Mouse (Mus musculus) MEL (cell line): ENCODE data around the gene Bcas3. TPM values are rescaled to one million over a fixed set of nuclear protein-coding genes. Genes with fewer than 3 reads are reported as not detected.

Experiments
- DNase-seq: peaks from one replicate; pipeline ENCODE4 v3.0.0; 2011; ENCODE audit warnings: low read depth, low spot score
- H3K27ac ChIP-seq: 2 replicates; pipeline ENCODE4 v1.5.1; 2012; ENCODE audit warnings: low read depth, mild to moderate bottlenecking, control low read depth, low read length, moderate library complexity; ENCODE audit not compliant: control insufficient read depth
- H3K27me3 ChIP-seq, 2 experiments: fragments of 150-350 bp in 1 of 2; sonication (generic) in 1 of 2; 2 replicates each; pipeline ENCODE4 v1.6.1; 2012; ENCODE audit warnings: low read length in 2 of 2, mild to moderate bottlenecking in 2 of 2, improper control_type of control experiment in 1 of 2, moderate library complexity in 1 of 2; ENCODE audit not compliant: insufficient read depth in 2 of 2, control insufficient read depth in 1 of 2
- H3K36me3 ChIP-seq, 2 experiments: 2 replicates each; pipeline ENCODE4 v1.6.1; 2012 to 2014; ENCODE audit warnings: low read length in 2 of 2, improper control_type of control experiment in 1 of 2, inconsistent platforms in 1 of 2, mild to moderate bottlenecking in 1 of 2; ENCODE audit not compliant: insufficient read depth in 2 of 2, control insufficient read depth in 1 of 2
- H3K4me1 ChIP-seq, 2 experiments: fragments of 150-350 bp in 1 of 2; sonication (generic) in 1 of 2; 2 replicates each; pipeline ENCODE4 v1.6.1; 2012; ENCODE audit warnings: low read length in 2 of 2, improper control_type of control experiment in 1 of 2, mild to moderate bottlenecking in 1 of 2; ENCODE audit not compliant: insufficient read depth in 2 of 2, control insufficient read depth in 1 of 2
- H3K4me3 ChIP-seq, 2 experiments: fragments of 150-350 bp in 1 of 2; sonication (generic) in 1 of 2; 2 replicates each; pipeline ENCODE4 v1.5.1; 2012; ENCODE audit warnings: low read depth in 2 of 2, low read length in 2 of 2, mild to moderate bottlenecking in 2 of 2, moderate library complexity in 2 of 2, control low read depth in 1 of 2, improper control_type of control experiment in 1 of 2; ENCODE audit not compliant: control insufficient read depth in 1 of 2, insufficient read depth in 1 of 2
- H3K79me2 ChIP-seq: 2 replicates; pipeline ENCODE4 v1.6.1; 2012; ENCODE audit warnings: mild to moderate bottlenecking, low read length, moderate library complexity; ENCODE audit not compliant: control insufficient read depth, poor library complexity, insufficient read depth
- H3K9ac ChIP-seq: 2 replicates; pipeline ENCODE4 v1.6.1; 2012; ENCODE audit warnings: low read depth, mild to moderate bottlenecking, control low read depth, low read length, moderate library complexity; ENCODE audit not compliant: control insufficient read depth, poor library complexity, severe bottlenecking
- H3K9me3 ChIP-seq: fragments of 150-350 bp; sonication (generic); replicated peaks from 2 replicates; pipeline ENCODE4 v1.6.1; 2012; ENCODE audit warnings: mild to moderate bottlenecking, low read length, improper control_type of control experiment, moderate library complexity; ENCODE audit not compliant: insufficient read depth
- CTCF ChIP-seq, 3 experiments: IDR thresholded peaks in 2 of 3; conservative IDR thresholded peaks in 1 of 3; 2 replicates each; pipeline ENCODE4 v1.5.1; 2011 to 2012; ENCODE audit warnings: low read length in 3 of 3, low read depth in 2 of 3, mild to moderate bottlenecking in 2 of 3, improper control_type of control experiment in 1 of 3, inconsistent platforms in 1 of 3, mixed read lengths in 1 of 3, moderate library complexity in 1 of 3; ENCODE audit not compliant: control insufficient read depth in 1 of 3, insufficient read depth in 1 of 3, poor library complexity in 1 of 3, severe bottlenecking in 1 of 3
- E2F4 ChIP-seq: IDR thresholded peaks from 2 replicates; pipeline ENCODE4 v1.6.1; 2011; ENCODE audit warnings: low read depth, low read length, improper control_type of control experiment, borderline replicate concordance
- EP300 ChIP-seq, 2 experiments: IDR thresholded peaks; 2 replicates each; pipeline ENCODE4 v1.6.1; 2011; ENCODE audit warnings: improper control_type of control experiment in 2 of 2, low read length in 2 of 2, low read depth in 1 of 2, mild to moderate bottlenecking in 1 of 2
- ETS1 ChIP-seq: IDR thresholded peaks from 2 replicates; pipeline ENCODE4 v1.6.1; 2012; ENCODE audit warnings: low read depth, mild to moderate bottlenecking, inconsistent platforms, low read length, improper control_type of control experiment, moderate library complexity
- GABPA ChIP-seq: IDR thresholded peaks from 2 replicates; pipeline ENCODE4 v1.6.1; 2012; ENCODE audit warnings: low read depth, mild to moderate bottlenecking, inconsistent platforms, low read length, improper control_type of control experiment, moderate library complexity
- GATA1 ChIP-seq: IDR thresholded peaks from 2 replicates; pipeline ENCODE4 v1.6.1; 2011; ENCODE audit warnings: low read depth, low read length, improper control_type of control experiment
- HCFC1 ChIP-seq: IDR thresholded peaks from 2 replicates; pipeline ENCODE4 v1.6.1; 2012; ENCODE audit warnings: low read depth, mild to moderate bottlenecking, inconsistent platforms, low read length, improper control_type of control experiment, moderate library complexity
- JUND ChIP-seq: IDR thresholded peaks from 2 replicates; pipeline ENCODE4 v1.6.1; 2011; ENCODE audit warnings: low read depth, mild to moderate bottlenecking, improper control_type of control experiment, low read length
- KAT2A ChIP-seq: conservative IDR thresholded peaks from 2 replicates; pipeline ENCODE4 v1.6.1; 2012; ENCODE audit warnings: low read depth, low read length, improper control_type of control experiment, inconsistent platforms
- MAFK ChIP-seq: IDR thresholded peaks from 2 replicates; pipeline ENCODE4 v1.6.1; 2011; ENCODE audit warnings: low read depth, mild to moderate bottlenecking, low read length, improper control_type of control experiment, borderline replicate concordance
- MAZ ChIP-seq: IDR thresholded peaks from 2 replicates; pipeline ENCODE4 v1.6.1; 2012; ENCODE audit warnings: low read depth, mild to moderate bottlenecking, inconsistent platforms, low read length, improper control_type of control experiment
- MXI1 ChIP-seq: IDR thresholded peaks from 2 replicates; pipeline ENCODE4 v1.6.1; 2011; ENCODE audit warnings: mild to moderate bottlenecking, low read depth, low read length, improper control_type of control experiment
- MYB ChIP-seq: IDR thresholded peaks from 2 replicates; pipeline ENCODE4 v1.6.1; 2011; ENCODE audit warnings: mild to moderate bottlenecking, low read depth, low read length, improper control_type of control experiment
- MYC ChIP-seq: IDR thresholded peaks from 2 replicates; pipeline ENCODE4 v1.6.1; 2011; ENCODE audit warnings: low read depth, mild to moderate bottlenecking, low read length, improper control_type of control experiment, moderate library complexity
- NRF1 ChIP-seq: IDR thresholded peaks from 2 replicates; pipeline ENCODE4 v1.6.1; 2014; ENCODE audit warnings: low read depth, mild to moderate bottlenecking, inconsistent platforms, low read length, improper control_type of control experiment, moderate library complexity; ENCODE audit not compliant: poor library complexity, insufficient read depth, severe bottlenecking
- POLR2A ChIP-seq, 2 experiments: IDR thresholded peaks; 2 replicates each; pipeline ENCODE4 v1.6.1; 2011 to 2012; ENCODE audit warnings: low read length in 2 of 2, mild to moderate bottlenecking in 2 of 2, control low read depth in 1 of 2, improper control_type of control experiment in 1 of 2, low read depth in 1 of 2, moderate library complexity in 1 of 2; ENCODE audit not compliant: control insufficient read depth in 1 of 2, insufficient read depth in 1 of 2, poor library complexity in 1 of 2
- POLR2AphosphoS5 ChIP-seq: IDR thresholded peaks from 2 replicates; pipeline ENCODE4 v1.6.1; 2012; ENCODE audit warnings: low read depth, borderline replicate concordance, mild to moderate bottlenecking, inconsistent platforms, low read length, moderate library complexity, mixed read lengths
- TAL1 ChIP-seq: IDR thresholded peaks from 2 replicates; pipeline ENCODE4 v1.6.1; 2012; ENCODE audit warnings: mild to moderate bottlenecking, inconsistent platforms, low read length, moderate library complexity, mixed read lengths
- ZC3H11A ChIP-seq: IDR thresholded peaks from 2 replicates; pipeline ENCODE4 v1.6.1; 2012; ENCODE audit warnings: low read depth, mild to moderate bottlenecking, inconsistent platforms, low read length, improper control_type of control experiment
- ZMIZ1 ChIP-seq: IDR thresholded peaks from 2 replicates; pipeline ENCODE4 v1.6.1; 2012; ENCODE audit warnings: low read depth, mild to moderate bottlenecking, inconsistent platforms, low read length, improper control_type of control experiment, moderate library complexity
- polyA plus RNA-seq, 2 experiments: library from polyadenylated mRNA; stranded (reverse) in 1 of 2; unstranded in 1 of 2; fragments of >175 nt in 1 of 2; fragments of >200 nt in 1 of 2; gene quantifications; 2 replicates each; pipeline versions ENCODE4 v1.2.1 to v1.2.4; 2012; ENCODE audit warnings: low replicate concordance in 2 of 2, low read depth in 1 of 2; ENCODE audit not compliant: insufficient read length in 2 of 2, insufficient read depth in 1 of 2, missing spikeins in 1 of 2
- total RNA-seq: library from RNA; depleted of rRNA; stranded (reverse); fragments of 300-350 nt; gene quantifications from 2 replicates; pipeline ENCODE4 v1.2.3, GENCODE M21; 2012

Gene Bcas3
- total and polyA plus RNA-seq, 3 experiments: 8.6 to 14.7 TPM; not detected in 1

- no peaks in the 10 kb centered on the region for H3K79me2 ChIP-seq
- H3K4me3 ChIP-seq: no peak overlapping the region
- no peak for DNase-seq
- no peaks in the 10 kb centered on the region for H3K27me3 ChIP-seq
- no peak overlapping the region for H3K9ac ChIP-seq
- no peaks in the 10 kb centered on the region for H3K4me1 ChIP-seq
- no peaks in the 10 kb centered on the region for H3K9me3 ChIP-seq
- TF ChIP-seq E2F4: no peak
- no peak for TF ChIP-seq MYC
- TF ChIP-seq ZMIZ1: no peak
- no peak for TF ChIP-seq ETS1
- no peak for TF ChIP-seq HCFC1
- TF ChIP-seq MAZ: no peak
- no peak for TF ChIP-seq POLR2A (IDR thresholded peaks at IDR 0.05; ENCODE audit: control insufficient read depth in 1 of 2, insufficient read depth in 1 of 2, low read depth in 1 of 2, low read length in 2 of 2, poor library complexity in 1 of 2)
- no peak for TF ChIP-seq NRF1
- TF ChIP-seq GABPA: no peak
- TF ChIP-seq MAFK: no peak
- TF ChIP-seq GATA1: no peak
- TF ChIP-seq EP300 (IDR thresholded peaks at IDR 0.05; ENCODE audit: low read depth in 1 of 2, low read length in 2 of 2): no peak
- no peak for TF ChIP-seq JUND
- TF ChIP-seq ZC3H11A: no peak
- TF ChIP-seq POLR2AphosphoS5: no peak
- TF ChIP-seq KAT2A: no peak
- no peak for TF ChIP-seq MYB
- TF ChIP-seq MXI1: no peak
- TF ChIP-seq CTCF (IDR thresholded peaks at IDR 0.05 in 2 of 3, conservative IDR thresholded peaks at IDR 0.05 in 1 of 3; ENCODE audit: control insufficient read depth in 1 of 3, insufficient read depth in 1 of 3, low read depth in 2 of 3, low read length in 3 of 3, poor library complexity in 1 of 3, severe bottlenecking in 1 of 3): no peak
- no peak overlapping the region for H3K27ac ChIP-seq
- no peaks in the 10 kb centered on the region for H3K36me3 ChIP-seq
Measured at GRCm38 (mm10) chr11:85758891-85759290, 405.9 kb downstream of the Bcas3 start.

- no peak for TF ChIP-seq TAL1
- Histone ChIP-seq H3K9me3 (no peaks in the 10 kb centered on the region), H3K79me2 (no peaks in the 10 kb centered on the region), H3K36me3 (no peaks in the 10 kb centered on the region), H3K4me1 (no peaks in the 10 kb centered on the region), H3K4me3 (no peak overlapping the region), H3K9ac (no peak overlapping the region), H3K27me3 (no peaks in the 10 kb centered on the region), H3K27ac (no peak overlapping the region)
- DNase-seq: no peak
Measured at GRCm38 (mm10) chr11:85759634-85760439, 406.9 kb downstream of the Bcas3 start.
